Mouse (Mus musculus): ENCODE data around the gene Sptssa. TPM values are rescaled to one million over a fixed set of nuclear protein-coding genes. Genes with fewer than 3 reads are reported as not detected.
"Not testable (repeated sequence)": the region's sequence is repeated elsewhere in the genome, so short reads cannot be mapped to it uniquely, and the experiment has no call there.

Sptssa gene
- polyA plus RNA-seq, 1 experiment: 0.14 TPM

- no peaks in the 10 kb centered on the region for H3K9me3 ChIP-seq (ENCODE audit: control insufficient read depth, low read length)
- no peak for TF ChIP-seq GATA1 (IDR thresholded peaks at IDR 0.05; ENCODE audit: low read length)
- no peak for TF ChIP-seq TAL1 (IDR thresholded peaks at IDR 0.05; ENCODE audit: low read length)
- peaks cover 63% of the 10 kb centered on the region for H3K36me3 ChIP-seq (ENCODE audit: control insufficient read depth)
Observed at GRCm38 (mm10) chr12:54683182-54683581, 26.8 kb upstream of the Sptssa start.

GRCm38 (mm10) chr12:54676709-54677108, 20.3 kb upstream of the Sptssa start:
- Histone ChIP-seq H3K4me3 (replicated peaks) (no peak overlapping the region), H3K4me1 (ENCODE audit: control insufficient read depth) (no peaks in the 10 kb centered on the region), H3K27me3 (ENCODE audit: control insufficient read depth) (no peaks in the 10 kb centered on the region), H3K9me3 (ENCODE audit: control insufficient read depth, low read length) (no peaks in the 10 kb centered on the region), H3K36me3 (ENCODE audit: control insufficient read depth) (peaks cover 75% of the 10 kb centered on the region)
- TF ChIP-seq TAL1 (IDR thresholded peaks at IDR 0.05; ENCODE audit: low read length) (no peak), GATA1 (IDR thresholded peaks at IDR 0.05; ENCODE audit: low read length) (no peak)

More at GRCm38 (mm10) chr12:54683182-54683581, 26.8 kb upstream of the Sptssa start:
- H3K4me3 ChIP-seq (replicated peaks): no peak overlapping the region
- H3K27me3 ChIP-seq (ENCODE audit: control insufficient read depth): no peaks in the 10 kb centered on the region
- H3K4me1 ChIP-seq (ENCODE audit: control insufficient read depth): no peaks in the 10 kb centered on the region

- no peaks in the 10 kb centered on the region for H3K9me3 ChIP-seq (ENCODE audit: control insufficient read depth, low read length)
- H3K36me3 ChIP-seq (ENCODE audit: control insufficient read depth): peaks cover 83% of the 10 kb centered on the region
- TF ChIP-seq TAL1 (IDR thresholded peaks at IDR 0.05; ENCODE audit: low read length) (no peak), GATA1 (IDR thresholded peaks at IDR 0.05; ENCODE audit: low read length) (no peak)
- H3K4me3 ChIP-seq (replicated peaks): no peak overlapping the region
- no peaks in the 10 kb centered on the region for H3K4me1 ChIP-seq (ENCODE audit: control insufficient read depth)
- H3K27me3 ChIP-seq (ENCODE audit: control insufficient read depth): no peaks in the 10 kb centered on the region
Observed at GRCm38 (mm10) chr12:54675396-54675795, 19.0 kb upstream of the Sptssa start.

GRCm38 (mm10) chr12:54671262-54671661, 14.9 kb upstream of the Sptssa start:
- Histone ChIP-seq H3K9me3 (ENCODE audit: control insufficient read depth, low read length) (no peaks in the 10 kb centered on the region), H3K27me3 (ENCODE audit: control insufficient read depth) (no peaks in the 10 kb centered on the region), H3K4me3 (replicated peaks) (no peak overlapping the region), H3K36me3 (ENCODE audit: control insufficient read depth) (peaks cover 64% of the 10 kb centered on the region), H3K4me1 (ENCODE audit: control insufficient read depth) (no peaks in the 10 kb centered on the region)
- no peak for TF ChIP-seq GATA1 (IDR thresholded peaks at IDR 0.05; ENCODE audit: low read length)
- no peak for TF ChIP-seq TAL1 (IDR thresholded peaks at IDR 0.05; ENCODE audit: low read length)

- H3K9me3 ChIP-seq (ENCODE audit: control insufficient read depth, low read length): no peaks in the 10 kb centered on the region
- no peak for TF ChIP-seq GATA1 (IDR thresholded peaks at IDR 0.05; ENCODE audit: low read length)
- TF ChIP-seq TAL1 (IDR thresholded peaks at IDR 0.05; ENCODE audit: low read length): no peak
- no peaks in the 10 kb centered on the region for H3K4me1 ChIP-seq (ENCODE audit: control insufficient read depth)
- no peaks in the 10 kb centered on the region for H3K27me3 ChIP-seq (ENCODE audit: control insufficient read depth)
- H3K4me3 ChIP-seq (replicated peaks): no peak overlapping the region
- peaks cover 37% of the 10 kb centered on the region for H3K36me3 ChIP-seq (ENCODE audit: control insufficient read depth)
Observed at GRCm38 (mm10) chr12:54668141-54668540, 11.8 kb upstream of the Sptssa start.

GRCm38 (mm10) chr12:54665526-54665925, 9.2 kb upstream of the Sptssa start:
- H3K9me3 ChIP-seq (ENCODE audit: control insufficient read depth, low read length): no peaks in the 10 kb centered on the region
- H3K36me3 ChIP-seq (ENCODE audit: control insufficient read depth): peaks cover 13% of the 10 kb centered on the region
- H3K27me3 ChIP-seq (ENCODE audit: control insufficient read depth): no peaks in the 10 kb centered on the region
- no peak overlapping the region for H3K4me3 ChIP-seq (replicated peaks)
- no peak for TF ChIP-seq TAL1 (IDR thresholded peaks at IDR 0.05; ENCODE audit: low read length)
- TF ChIP-seq GATA1 (IDR thresholded peaks at IDR 0.05; ENCODE audit: low read length): no peak
- no peaks in the 10 kb centered on the region for H3K4me1 ChIP-seq (ENCODE audit: control insufficient read depth)

GRCm38 (mm10) chr12:54661470-54661869, 5.1 kb upstream of the Sptssa start:
- not testable (repeated sequence) for H3K4me3 ChIP-seq (replicated peaks); H3K27me3 ChIP-seq (ENCODE audit: control insufficient read depth); H3K36me3 ChIP-seq (ENCODE audit: control insufficient read depth); H3K9me3 ChIP-seq (ENCODE audit: control insufficient read depth, low read length)
- peaks cover 16% of the 10 kb centered on the region for H3K4me1 ChIP-seq (ENCODE audit: control insufficient read depth)

GRCm38 (mm10) chr12:54659901-54660300, 3.5 kb upstream of the Sptssa start:
- Histone ChIP-seq H3K9me3 (ENCODE audit: control insufficient read depth, low read length) (no peaks in the 10 kb centered on the region), H3K36me3 (ENCODE audit: control insufficient read depth) (no peaks in the 10 kb centered on the region), H3K4me1 (ENCODE audit: control insufficient read depth) (peaks cover 25% of the 10 kb centered on the region), H3K27me3 (ENCODE audit: control insufficient read depth) (no peaks in the 10 kb centered on the region), H3K4me3 (replicated peaks) (no peak overlapping the region)
- TF ChIP-seq GATA1 (IDR thresholded peaks at IDR 0.05; ENCODE audit: low read length) (no peak), TAL1 (IDR thresholded peaks at IDR 0.05; ENCODE audit: low read length) (no peak)

GRCm38 (mm10) chr12:54658425-54659092, 2.2 kb upstream of the Sptssa start:
- Histone ChIP-seq H3K9me3 (ENCODE audit: control insufficient read depth, low read length) (no peaks in the 10 kb centered on the region), H3K4me3 (replicated peaks) (no peak overlapping the region), H3K36me3 (ENCODE audit: control insufficient read depth) (no peaks in the 10 kb centered on the region), H3K4me1 (ENCODE audit: control insufficient read depth) (peaks cover 39% of the 10 kb centered on the region), H3K27me3 (ENCODE audit: control insufficient read depth) (no peaks in the 10 kb centered on the region)
- TF ChIP-seq GATA1 (IDR thresholded peaks at IDR 0.05; ENCODE audit: low read length) (no peak), TAL1 (IDR thresholded peaks at IDR 0.05; ENCODE audit: low read length) (no peak)

GRCm38 (mm10) chr12:54657951-54658350, 1.6 kb upstream of the Sptssa start:
- H3K4me3 ChIP-seq (replicated peaks): no peak overlapping the region
- peaks cover 39% of the 10 kb centered on the region for H3K4me1 ChIP-seq (ENCODE audit: control insufficient read depth)
- H3K27me3 ChIP-seq (ENCODE audit: control insufficient read depth): no peaks in the 10 kb centered on the region
- H3K36me3 ChIP-seq (ENCODE audit: control insufficient read depth): no peaks in the 10 kb centered on the region
- TF ChIP-seq GATA1 (IDR thresholded peaks at IDR 0.05; ENCODE audit: low read length): no peak
- no peak for TF ChIP-seq TAL1 (IDR thresholded peaks at IDR 0.05; ENCODE audit: low read length)
- H3K9me3 ChIP-seq (ENCODE audit: control insufficient read depth, low read length): no peaks in the 10 kb centered on the region
